Mouse (Mus musculus) frontal cortex, postnatal 36 days (tissue): ENCODE data around the gene Galntl5.
"Not testable (repeated sequence)": the region's sequence is repeated elsewhere in the genome, so short reads cannot be mapped to it uniquely, and the experiment has no call there.

ENCODE experiments used
- DNase-seq, 2 experiments: peaks; one replicate each; pipeline ENCODE4 v3.0.0; 2022; ENCODE audit warnings: low spot score in 2 of 2

Galntl5 gene

GRCm38 (mm10) chr5:25181004-25181531, at the start of gene Galntl5:
Galntl5 (plus strand) TSS chr5:25181460.
- no peak for DNase-seq

GRCm38 (mm10) chr5:25146705-25147104, 34.6 kb upstream of the Galntl5 start:
- no peak for DNase-seq

- no peak for DNase-seq
These were observed 31.8 kb upstream of the Galntl5 start for GRCm38 (mm10) chr5:25149331-25149965.

GRCm38 (mm10) chr5:25153491-25153890, 27.8 kb upstream of the Galntl5 start:
- no peak for DNase-seq

- DNase-seq, result no peak
These were observed 27.3 kb upstream of the Galntl5 start for GRCm38 (mm10) chr5:25153996-25154395.

- DNase-seq, result no peak
These were observed 26.4 kb upstream of the Galntl5 start for GRCm38 (mm10) chr5:25154823-25155222.

GRCm38 (mm10) chr5:25155351-25155750, 25.9 kb upstream of the Galntl5 start:
- no peak for DNase-seq

- no peak for DNase-seq
These were observed 24.1 kb upstream of the Galntl5 start for GRCm38 (mm10) chr5:25157136-25157535.

- DNase-seq, result peak; percentile 53 to 55
These were observed 20.7 kb upstream of the Galntl5 start for GRCm38 (mm10) chr5:25160515-25160914.

- no peak for DNase-seq
These were observed 18.3 kb upstream of the Galntl5 start for GRCm38 (mm10) chr5:25162981-25163380.

- no peak for DNase-seq
These were observed 17.3 kb upstream of the Galntl5 start for GRCm38 (mm10) chr5:25163938-25164337.

- no peak for DNase-seq
These were observed 16.9 kb upstream of the Galntl5 start for GRCm38 (mm10) chr5:25164341-25164740.

- peak in 1 of 2 experiments; percentile 34 for DNase-seq
These were observed 16.0 kb upstream of the Galntl5 start for GRCm38 (mm10) chr5:25165102-25165788.

- no peak for DNase-seq
These were observed 15.5 kb upstream of the Galntl5 start for GRCm38 (mm10) chr5:25165789-25166135.

- no peak for DNase-seq
These were observed 14.6 kb upstream of the Galntl5 start for GRCm38 (mm10) chr5:25166665-25167064.

- not testable (repeated sequence) for DNase-seq
These were observed 3.3 kb upstream of the Galntl5 start for GRCm38 (mm10) chr5:25177937-25178336.

GRCm38 (mm10) chr5:25178543-25178942, 2.7 kb upstream of the Galntl5 start:
- DNase-seq, result not testable (repeated sequence)

- no peak for DNase-seq
These were observed 2.0 kb upstream of the Galntl5 start for GRCm38 (mm10) chr5:25179284-25179683.

GRCm38 (mm10) chr5:25179936-25180488, 1.2 kb upstream of the Galntl5 start:
- no peak for DNase-seq

GRCm38 (mm10) chr5:25183595-25183994, 2.3 kb downstream of the Galntl5 start:
- no peak for DNase-seq

- DNase-seq, result no peak
These were observed 3.3 kb downstream of the Galntl5 start for GRCm38 (mm10) chr5:25184594-25184993.

- DNase-seq, result no peak
These were observed 6.5 kb downstream of the Galntl5 start for GRCm38 (mm10) chr5:25187727-25188126.

- peak in 1 of 2 experiments; percentile 5 for DNase-seq
These were observed 7.5 kb downstream of the Galntl5 start for GRCm38 (mm10) chr5:25188802-25189201.
